Mouse (Mus musculus) embryonic facial prominence, embryonic 12.5 days (tissue): ENCODE data around the gene Abt1. TPM values are rescaled to one million over a fixed set of nuclear protein-coding genes. Genes with fewer than 3 reads are reported as not detected.

Source experiments
- ATAC-seq: fragments of 200-750 bp; cut with Nextera tagmentation; 2 replicates; pipeline ENCODE4 v1.8.0; 2017; ENCODE audit not compliant: insufficient number of reproducible peaks, insufficient read depth, low FRiP score, low TSS enrichment
- H3K27ac ChIP-seq: fragments of 300-500 bp; sonication (generic); 2 replicates; pipeline ENCODE4 v1.5.1; 2016; ENCODE audit warnings: mild to moderate bottlenecking
- H3K27me3 ChIP-seq: fragments of 300-500 bp; sonication (generic); 2 replicates; pipeline ENCODE4 v1.6.1; 2016; ENCODE audit warnings: mild to moderate bottlenecking, moderate library complexity
- H3K36me3 ChIP-seq: fragments of 300-500 bp; sonication (generic); 2 replicates; pipeline ENCODE4 v1.6.1; 2016; ENCODE audit warnings: mild to moderate bottlenecking
- H3K4me1 ChIP-seq: fragments of 300-500 bp; sonication (generic); 2 replicates; pipeline ENCODE4 v1.6.1; 2016
- H3K4me2 ChIP-seq: fragments of 300-500 bp; sonication (generic); replicated peaks from 2 replicates; pipeline ENCODE4 v1.6.1; 2016; ENCODE audit warnings: mild to moderate bottlenecking, moderate library complexity
- H3K4me3 ChIP-seq: fragments of 300-500 bp; sonication (generic); 2 replicates; pipeline ENCODE4 v1.5.1; 2016; ENCODE audit warnings: mild to moderate bottlenecking
- H3K9ac ChIP-seq: fragments of 300-500 bp; sonication (generic); 2 replicates; pipeline ENCODE4 v1.6.1; 2016; ENCODE audit warnings: mild to moderate bottlenecking, moderate library complexity
- H3K9me3 ChIP-seq: fragments of 300-500 bp; sonication (generic); 2 replicates; pipeline ENCODE4 v1.6.1; 2016; ENCODE audit warnings: mild to moderate bottlenecking, moderate library complexity
- WGBS: fragments of 180-500 bp; shearing (Covaris S2); methylation state at CpG from one replicate; pipeline ENCODE4 v1.1.7; 2016; 5-methylcytosine and 5-hydroxymethylcytosine counted together
- polyA plus RNA-seq: library from polyadenylated mRNA; unstranded; fragments of >200 nt; fragmentation: Nextera tagmentation; extraction: Ambion mirVana; gene quantifications from 2 replicates; pipeline ENCODE4 v1.2.1, GENCODE M21; 2016

Abt1 gene
- polyA plus RNA-seq, result 12.9 and 13.9 TPM in 2 replicates

- H3K27me3 ChIP-seq, result no peaks in the 10 kb centered on the region
- peaks cover 13% of the 10 kb centered on the region; the same call in 1 of the 2 replicates for H3K4me1 ChIP-seq
- no peaks in the 10 kb centered on the region for H3K9me3 ChIP-seq
- ATAC-seq, result peak; percentile 87
- peak within 1 kb of the TSS; percentile 62 for H3K4me3 ChIP-seq
- peaks cover 33% of the 10 kb centered on the region for H3K36me3 ChIP-seq
- H3K9ac ChIP-seq, result peak within 1 kb of the TSS; percentile 67
- 0% methylated on average over 48 of the region's 48 CpGs for WGBS
- H3K4me2 ChIP-seq, result peak within 1 kb of the TSS; percentile 75
- H3K27ac ChIP-seq, result peak within 1 kb of the TSS; percentile 65; the same call in 1 of the 2 replicates
Observed at GRCm38 (mm10) chr13:23423286-23424051, at the start of gene Abt1. Abt1 (minus strand) TSS chr13:23423866.

GRCm38 (mm10) chr13:23466911-23467310 lies 43.2 kb upstream of the Abt1 start:
- Histone ChIP-seq H3K9me3 (no peaks in the 10 kb centered on the region), H3K4me2 (no peak overlapping the region), H3K36me3 (no peaks in the 10 kb centered on the region), H3K9ac (no peak overlapping the region), H3K27me3 (no peaks in the 10 kb centered on the region), H3K4me3 (no peak overlapping the region), H3K27ac (no peak overlapping the region), H3K4me1 (peaks cover 10% of the 10 kb centered on the region)
- WGBS, result under 1% methylated on average over 9 of the region's 9 CpGs
- no peak for ATAC-seq

DNA sequence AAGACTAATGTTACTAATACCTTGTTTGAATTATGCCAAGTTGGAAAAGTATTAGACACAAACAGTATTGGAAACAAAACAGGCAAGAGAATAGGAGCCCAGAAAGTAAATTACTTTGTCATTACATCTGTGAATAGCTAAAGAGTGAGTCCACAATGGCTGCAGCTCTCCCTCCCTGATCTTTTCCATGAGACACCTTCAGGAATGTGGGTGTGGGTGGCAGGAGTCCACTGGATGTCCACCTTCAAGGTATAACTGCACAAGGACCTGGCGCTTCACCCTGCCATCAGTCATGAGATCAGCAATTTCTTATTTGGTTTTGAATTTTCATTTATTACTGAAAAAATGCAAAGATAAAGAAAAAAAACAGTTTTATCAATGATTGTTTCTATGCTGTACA lies 42.6 kb upstream of the Abt1 start:
- H3K4me2 ChIP-seq, result peak overlapping the region; percentile 84; the same call in 1 of the 2 replicates

GRCm38 (mm10) chr13:23465600-23466109 lies 42.0 kb upstream of the Abt1 start, which contains the start of gene Btn1a1:
Btn1a1 (minus strand) TSS chr13:23465901.
- Histone ChIP-seq H3K9me3 (no peaks in the 10 kb centered on the region), H3K9ac (peak within 1 kb of the TSS; percentile 12; the same call in 1 of the 2 replicates), H3K4me1 (peaks cover 10% of the 10 kb centered on the region), H3K36me3 (no peaks in the 10 kb centered on the region), H3K4me2 (peak within 1 kb of the TSS; percentile 84), H3K27me3 (no peaks in the 10 kb centered on the region), H3K27ac (no peak within 1 kb of the TSS), H3K4me3 (peak within 1 kb of the TSS; percentile 55)
- WGBS, result 2% methylated on average over 7 of the region's 7 CpGs
- ATAC-seq, result no peak

More for the DNA sequence above, 42.6 kb upstream of the Abt1 start:
- Histone ChIP-seq H3K9me3 (no peaks in the 10 kb centered on the region), H3K4me1 (peaks cover 10% of the 10 kb centered on the region), H3K4me3 (no peak overlapping the region), H3K27ac (no peak overlapping the region), H3K9ac (no peak overlapping the region), H3K36me3 (no peaks in the 10 kb centered on the region), H3K27me3 (no peaks in the 10 kb centered on the region)
- 54% methylated on average over 1 of the region's 1 CpGs for WGBS
- no peak for ATAC-seq

DNA sequence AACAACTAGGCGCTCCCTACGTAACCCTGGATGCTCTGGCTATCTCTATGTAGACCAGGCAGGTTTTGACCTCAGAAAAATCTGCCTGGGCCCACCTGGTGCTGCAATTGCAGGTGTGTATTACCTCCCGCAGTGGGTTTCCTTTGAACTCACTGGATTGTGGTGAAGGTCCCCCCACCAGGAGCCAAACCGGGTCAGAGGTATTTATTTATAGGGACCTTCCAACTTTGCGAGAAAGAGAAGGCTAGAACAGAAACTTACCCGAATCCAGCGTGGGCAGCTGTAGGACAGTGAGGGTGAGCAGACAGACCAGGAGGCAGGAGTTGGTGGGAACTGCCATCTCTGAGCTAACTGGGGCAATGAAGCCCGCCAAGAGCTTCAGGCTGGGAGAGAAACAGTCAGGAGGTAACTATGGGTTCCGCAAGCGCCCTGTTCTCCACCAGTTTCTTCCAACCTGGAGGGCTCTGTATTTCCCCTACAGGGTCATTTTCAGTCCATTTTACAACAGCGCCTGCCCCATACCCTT lies 41.2 kb upstream of the Abt1 start:
- WGBS, result 1% methylated on average over 11 of the region's 11 CpGs
- ATAC-seq, result no peak
- Histone ChIP-seq H3K4me2 (peak overlapping the region; percentile 84), H3K36me3 (no peaks in the 10 kb centered on the region), H3K27me3 (no peaks in the 10 kb centered on the region), H3K9me3 (no peaks in the 10 kb centered on the region), H3K9ac (peak overlapping the region; percentile 12; the same call in 1 of the 2 replicates), H3K27ac (no peak overlapping the region), H3K4me3 (peak overlapping the region; percentile 55), H3K4me1 (peaks cover 10% of the 10 kb centered on the region)

GRCm38 (mm10) chr13:23464224-23464637 lies 40.6 kb upstream of the Abt1 start:
- Histone ChIP-seq H3K4me1 (peaks cover 10% of the 10 kb centered on the region), H3K36me3 (no peaks in the 10 kb centered on the region), H3K9ac (peak overlapping the region; percentile 58), H3K4me2 (peak overlapping the region; percentile 84), H3K9me3 (no peaks in the 10 kb centered on the region), H3K27me3 (no peaks in the 10 kb centered on the region), H3K27ac (no peak overlapping the region), H3K4me3 (peak overlapping the region; percentile 55)
- no peak for ATAC-seq
- WGBS, result under 1% methylated on average over 29 of the region's 29 CpGs

DNA sequence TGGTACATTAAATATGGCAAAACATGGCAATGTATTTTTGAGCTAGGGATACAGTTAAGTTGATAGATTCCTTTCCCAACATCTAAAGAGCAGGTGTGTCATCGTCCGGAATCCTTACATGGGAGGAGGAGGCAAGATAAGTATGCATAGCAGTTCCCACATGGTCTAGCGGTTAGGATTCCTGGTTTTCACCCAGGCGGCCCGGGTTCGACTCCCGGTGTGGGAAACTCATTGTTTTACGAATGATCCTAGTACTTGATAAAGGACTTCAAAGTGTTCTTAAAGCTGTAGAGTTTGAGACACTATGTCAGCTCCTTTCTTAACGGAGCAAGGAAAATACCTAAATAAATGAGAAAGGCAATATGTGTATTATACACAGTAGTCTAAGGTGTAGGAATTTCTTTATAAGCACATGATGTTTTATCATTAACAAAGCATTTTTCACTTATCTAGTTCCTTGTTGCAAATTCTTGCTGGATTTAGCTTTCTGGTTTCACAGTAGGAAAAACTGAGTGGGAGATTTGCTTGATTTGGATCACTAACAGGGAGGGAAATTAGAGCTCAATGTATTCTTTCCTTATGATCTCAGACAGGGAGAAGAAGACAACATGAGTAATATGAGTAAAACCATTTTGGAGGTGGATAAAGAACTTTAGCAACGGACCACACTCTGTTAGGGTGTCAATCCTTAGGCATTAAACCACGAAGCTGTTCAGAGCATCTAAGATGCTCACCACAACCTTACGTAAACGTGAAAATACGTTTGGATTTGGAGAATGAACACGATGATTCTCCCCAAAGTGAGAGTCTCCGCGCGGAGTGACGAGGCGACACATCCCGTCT lies 39.9 kb upstream of the Abt1 start:
- Histone ChIP-seq H3K9ac (peak overlapping the region; percentile 58), H3K36me3 (no peaks in the 10 kb centered on the region), H3K4me1 (peaks cover 10% of the 10 kb centered on the region), H3K9me3 (no peaks in the 10 kb centered on the region), H3K4me2 (peak overlapping the region; percentile 84), H3K4me3 (peak overlapping the region; percentile 55), H3K27ac (no peak overlapping the region), H3K27me3 (no peaks in the 10 kb centered on the region)
- WGBS, result under 1% methylated on average over 21 of the region's 21 CpGs
- ATAC-seq, result 0 out of 2 replicates have a peak, but pooled peaks have one; percentile 6

DNA sequence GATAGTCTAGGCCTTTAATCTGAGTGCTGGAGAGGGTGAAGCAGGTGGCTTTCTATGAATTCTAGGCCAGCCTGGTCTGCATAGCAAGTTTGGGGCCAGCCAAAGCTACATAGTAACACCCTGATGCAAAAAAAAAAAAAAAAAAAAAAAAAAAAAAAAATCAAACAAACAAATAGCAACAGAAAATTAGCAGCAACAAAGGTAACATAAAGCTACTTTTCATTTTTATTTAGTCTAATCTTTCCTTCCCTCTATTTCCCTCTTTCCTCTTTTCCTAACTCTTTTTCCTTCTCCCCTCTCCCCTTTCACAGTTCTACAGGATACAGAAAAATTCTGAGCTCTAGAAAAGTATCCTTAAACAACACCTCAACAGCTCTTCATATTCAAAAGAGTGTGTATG lies 39.0 kb upstream of the Abt1 start:
- Histone ChIP-seq H3K36me3 (no peaks in the 10 kb centered on the region), H3K9ac (no peak overlapping the region), H3K9me3 (no peaks in the 10 kb centered on the region), H3K27ac (no peak overlapping the region), H3K4me1 (peaks cover 10% of the 10 kb centered on the region), H3K4me2 (no peak overlapping the region), H3K4me3 (no peak overlapping the region), H3K27me3 (no peaks in the 10 kb centered on the region)
- ATAC-seq, result no peak

DNA sequence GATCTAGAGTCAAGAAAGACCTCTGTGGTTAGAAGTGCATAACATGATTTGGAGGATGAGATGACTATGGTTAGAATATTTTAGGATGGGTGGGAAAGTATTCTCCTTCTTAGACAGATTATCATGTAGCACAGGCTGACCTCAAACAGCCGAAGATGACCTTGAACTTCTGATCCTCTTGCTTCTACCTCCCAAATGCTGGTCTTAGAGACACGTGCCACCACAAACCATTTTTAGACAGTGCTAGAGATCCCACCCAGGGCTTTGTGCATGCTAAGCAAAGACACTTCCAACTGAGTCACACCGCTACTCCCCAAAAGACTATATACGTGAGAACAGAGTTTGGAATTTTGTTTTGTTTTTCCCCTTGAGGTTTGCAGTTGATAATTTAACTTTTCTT lies 38.4 kb upstream of the Abt1 start:
- WGBS, result 79% methylated on average over 4 of the region's 4 CpGs
- no peak overlapping the region for H3K4me3 ChIP-seq
- H3K4me2 ChIP-seq, result no peak overlapping the region
- H3K9me3 ChIP-seq, result no peaks in the 10 kb centered on the region
- no peak overlapping the region for H3K9ac ChIP-seq
- no peak overlapping the region for H3K27ac ChIP-seq
- no peaks in the 10 kb centered on the region for H3K36me3 ChIP-seq
- no peaks in the 10 kb centered on the region for H3K27me3 ChIP-seq
- H3K4me1 ChIP-seq, result peaks cover 10% of the 10 kb centered on the region
- ATAC-seq, result no peak

- Histone ChIP-seq H3K27me3 (no peaks in the 10 kb centered on the region), H3K9ac (no peak overlapping the region), H3K4me2 (peak overlapping the region; percentile 19; the same call in 1 of the 2 replicates), H3K4me3 (peak overlapping the region; percentile 3; the same call in 1 of the 2 replicates), H3K4me1 (no peaks in the 10 kb centered on the region; the same call in 1 of the 2 replicates), H3K9me3 (no peaks in the 10 kb centered on the region), H3K36me3 (no peaks in the 10 kb centered on the region), H3K27ac (no peak overlapping the region)
- no peak for ATAC-seq
- WGBS, result 18% methylated on average over 15 of the region's 15 CpGs
Observed at GRCm38 (mm10) chr13:23459264-23459846, 35.7 kb upstream of the Abt1 start.

DNA sequence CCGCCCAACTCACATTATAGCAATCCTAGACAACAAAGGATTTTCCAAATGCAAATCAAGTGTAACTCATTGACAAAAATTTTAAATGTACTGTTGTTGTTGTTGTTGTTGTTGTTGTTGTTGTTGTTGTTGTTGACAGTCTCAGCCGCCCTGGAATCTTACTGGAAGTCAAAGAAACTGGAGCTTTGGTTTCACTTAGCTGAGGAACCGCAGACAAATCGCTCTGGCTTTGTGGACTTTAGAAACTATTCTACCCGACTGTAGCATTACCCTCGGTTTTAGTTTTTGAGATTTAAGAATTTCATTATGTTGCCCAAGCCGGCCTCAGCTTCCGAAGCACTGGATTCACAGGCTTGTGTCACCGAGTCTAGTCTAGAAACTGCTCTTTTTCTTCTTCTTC lies 30.3 kb upstream of the Abt1 start:
- no peak for ATAC-seq
- H3K9me3 ChIP-seq, result no peaks in the 10 kb centered on the region
- peak overlapping the region; percentile 68 for H3K9ac ChIP-seq
- peak overlapping the region; percentile 63 for H3K4me3 ChIP-seq
- H3K4me1 ChIP-seq, result no peaks in the 10 kb centered on the region
- peak overlapping the region; percentile 92 for H3K27ac ChIP-seq
- no peaks in the 10 kb centered on the region for H3K36me3 ChIP-seq
- peak overlapping the region; percentile 46 for H3K4me2 ChIP-seq
- no peaks in the 10 kb centered on the region for H3K27me3 ChIP-seq
- 0% methylated on average over 9 of the region's 9 CpGs for WGBS
